Mouse (Mus musculus): ENCODE measurements around the gene Adamts15. TPM values are rescaled to one million over a fixed set of nuclear protein-coding genes. Genes with fewer than 3 reads are reported as not detected.

The Adamts15 gene
- polyA plus RNA-seq (2012; rRNA removed) = 12.3 and 18.9 TPM in 2 replicates

- DNase-seq (ENCODE audit: low read depth) = no peak
Observed at GRCm38 (mm10) chr9:30922197-30922894, at the start of gene Adamts15. Gene Adamts15, minus strand, starts transcription at chr9:30922452.

GRCm38 (mm10) chr9:30971967-30972366 is 49.7 kb upstream of the Adamts15 start:
- DNase-seq (ENCODE audit: low read depth) = no peak

- DNase-seq (ENCODE audit: low read depth) = no peak
Observed at GRCm38 (mm10) chr9:30970001-30970400, 47.7 kb upstream of the Adamts15 start.

GRCm38 (mm10) chr9:30968130-30968529 is 45.9 kb upstream of the Adamts15 start:
- DNase-seq (ENCODE audit: low read depth) = no peak

- DNase-seq (ENCODE audit: low read depth) = no peak
Observed at GRCm38 (mm10) chr9:30966881-30967280, 44.6 kb upstream of the Adamts15 start.

GRCm38 (mm10) chr9:30964685-30965084 is 42.4 kb upstream of the Adamts15 start:
- no peak for DNase-seq (ENCODE audit: low read depth)

- DNase-seq (ENCODE audit: low read depth) = no peak
Observed at GRCm38 (mm10) chr9:30963780-30964179, 41.5 kb upstream of the Adamts15 start.

GRCm38 (mm10) chr9:30955246-30955645 is 33.0 kb upstream of the Adamts15 start:
- DNase-seq (ENCODE audit: low read depth) = no peak

GRCm38 (mm10) chr9:30953287-30953686 is 31.0 kb upstream of the Adamts15 start:
- DNase-seq (ENCODE audit: low read depth) = no peak

- DNase-seq (ENCODE audit: low read depth) = no peak
Observed at GRCm38 (mm10) chr9:30951461-30951860, 29.2 kb upstream of the Adamts15 start.

GRCm38 (mm10) chr9:30950592-30950991 is 28.3 kb upstream of the Adamts15 start:
- no peak for DNase-seq (ENCODE audit: low read depth)

GRCm38 (mm10) chr9:30949971-30950370 is 27.7 kb upstream of the Adamts15 start:
- DNase-seq (ENCODE audit: low read depth) = no peak

GRCm38 (mm10) chr9:30949422-30949821 is 27.2 kb upstream of the Adamts15 start:
- DNase-seq (ENCODE audit: low read depth) = no peak

GRCm38 (mm10) chr9:30945276-30945675 is 23.0 kb upstream of the Adamts15 start:
- no peak for DNase-seq (ENCODE audit: low read depth)

GRCm38 (mm10) chr9:30944234-30944633 is 22.0 kb upstream of the Adamts15 start:
- no peak for DNase-seq (ENCODE audit: low read depth)

- no peak for DNase-seq (ENCODE audit: low read depth)
Observed at GRCm38 (mm10) chr9:30943341-30943740, 21.1 kb upstream of the Adamts15 start.

- DNase-seq (ENCODE audit: low read depth) = no peak
Observed at GRCm38 (mm10) chr9:30942512-30943313, 20.5 kb upstream of the Adamts15 start, which contains the start of gene Adamts8. Gene Adamts8, plus strand, starts transcription at chr9:30942562.

- no peak for DNase-seq (ENCODE audit: low read depth)
Observed at GRCm38 (mm10) chr9:30940328-30940727, 18.1 kb upstream of the Adamts15 start.

GRCm38 (mm10) chr9:30936674-30937438 is 14.6 kb upstream of the Adamts15 start:
- DNase-seq (ENCODE audit: low read depth) = no peak

- DNase-seq (ENCODE audit: low read depth) = no peak
Observed at GRCm38 (mm10) chr9:30934827-30935226, 12.6 kb upstream of the Adamts15 start.

GRCm38 (mm10) chr9:30932346-30932745 is 10.1 kb upstream of the Adamts15 start:
- DNase-seq (ENCODE audit: low read depth) = no peak

GRCm38 (mm10) chr9:30928759-30929158 is 6.5 kb upstream of the Adamts15 start:
- no peak for DNase-seq (ENCODE audit: low read depth)
